In the genomic region with DNA sequence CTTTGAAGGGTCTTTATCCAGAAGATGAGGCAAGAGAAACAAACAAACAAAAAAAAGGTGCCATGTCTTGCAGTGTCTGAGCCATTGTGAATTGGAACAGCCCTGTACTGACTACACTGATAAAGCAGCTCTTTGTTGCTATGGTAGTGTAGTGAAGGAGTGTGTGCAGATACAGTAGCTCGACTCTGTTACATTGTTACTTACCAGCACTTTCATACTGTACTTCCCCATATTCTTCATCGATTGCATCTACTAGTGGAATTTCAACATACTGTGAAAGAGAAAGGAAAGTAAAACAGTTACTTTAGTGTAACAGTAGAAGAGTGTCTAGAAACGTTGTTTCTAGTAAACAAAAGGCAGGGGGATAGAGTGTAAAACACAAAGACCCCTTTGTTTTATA, we compare ENCODE assay signal across 26 mouse cellular contexts. TPM values are rescaled to one million over a fixed set of nuclear protein-coding genes. Genes with fewer than 3 reads are reported as not detected.
"Had no signal": no experiment of that assay in that cellular context is flagged by ENCODE, and none has a peak within 500 bp of the region (broad histone marks: within the 10 kb centered on the region; RNA-seq: fewer than 3 reads in every experiment).

No protein-coding gene starts in this region.

- DNase-seq: kidney, adult 11 months; kidney, adult 9 months; kidney, postnatal 36 days; layer of hippocampus, adult 9-11 months; layer of hippocampus, postnatal 36 days; lung, adult 18-20 months; lung, postnatal 10 days; lung, postnatal 4 days; right cerebral cortex, postnatal 14 days; thymus, adult 2 months; thymus, postnatal 36 days had no signal

- H3K4me1 ChIP-seq: limb, embryonic 15.5 days; midbrain, embryonic 12.5 days; neural tube, embryonic 15.5 days; stomach, embryonic 15.5 days had no signal

- H3K36me3 ChIP-seq: limb, embryonic 15.5 days; midbrain, embryonic 12.5 days; neural tube, embryonic 15.5 days; stomach, embryonic 15.5 days had no signal

- H3K27me3 ChIP-seq: limb, embryonic 15.5 days; midbrain, embryonic 12.5 days; neural tube, embryonic 15.5 days; stomach, embryonic 15.5 days had no signal

- H3K9ac ChIP-seq: limb, embryonic 15.5 days; midbrain, embryonic 12.5 days; neural tube, embryonic 15.5 days; stomach, embryonic 15.5 days had no signal

- H3K4me2 ChIP-seq: limb, embryonic 15.5 days; midbrain, embryonic 12.5 days; neural tube, embryonic 15.5 days; stomach, embryonic 15.5 days had no signal

- H3K4me3 ChIP-seq: limb, embryonic 15.5 days; midbrain, embryonic 12.5 days; myocyte; neural tube, embryonic 15.5 days; stomach, embryonic 15.5 days had no signal

- H3K9me3 ChIP-seq: limb, embryonic 15.5 days; midbrain, embryonic 12.5 days; neural tube, embryonic 15.5 days; stomach, embryonic 15.5 days had no signal

- H3K27ac ChIP-seq: kidney, postnatal 0 days; limb, embryonic 15.5 days; midbrain, embryonic 12.5 days; neural tube, embryonic 15.5 days; stomach, embryonic 15.5 days had no signal

RNA-seq across cellular contexts. Expression of a gene that starts 7.6 kb away (rescaled TPM):
- total RNA-seq: layer of hippocampus, adult 18-20 months; layer of hippocampus, postnatal 36 days; left cerebral cortex, adult 8-10 months; left cerebral cortex, postnatal 25 days; megakaryocyte-erythroid progenitor cell, adult 5-6 weeks; midbrain, postnatal 0 days had no signal
- polyA plus RNA-seq: intestine, embryonic 14.5 days; kidney, postnatal 0 days; limb, embryonic 11.5 days; limb, embryonic 15.5 days; midbrain, embryonic 12.5 days; myocyte; neural tube, embryonic 11.5 days; neural tube, embryonic 15.5 days; spleen, adult 2 months; stomach, embryonic 15.5 days; thymus, adult 2 months had no signal
